Mouse (Mus musculus): ENCODE measurements around the gene Ppp1r26.

Ppp1r26 gene

GRCm38 (mm10) chr2:28497561-28497960, 51.0 kb downstream of the Ppp1r26 start:
- DNase-seq (ENCODE audit: low spot score in 2 of 2): no peak

GRCm38 (mm10) chr2:28498431-28498830, 51.8 kb downstream of the Ppp1r26 start:
- no peak for DNase-seq (ENCODE audit: low spot score in 2 of 2)

DNA sequence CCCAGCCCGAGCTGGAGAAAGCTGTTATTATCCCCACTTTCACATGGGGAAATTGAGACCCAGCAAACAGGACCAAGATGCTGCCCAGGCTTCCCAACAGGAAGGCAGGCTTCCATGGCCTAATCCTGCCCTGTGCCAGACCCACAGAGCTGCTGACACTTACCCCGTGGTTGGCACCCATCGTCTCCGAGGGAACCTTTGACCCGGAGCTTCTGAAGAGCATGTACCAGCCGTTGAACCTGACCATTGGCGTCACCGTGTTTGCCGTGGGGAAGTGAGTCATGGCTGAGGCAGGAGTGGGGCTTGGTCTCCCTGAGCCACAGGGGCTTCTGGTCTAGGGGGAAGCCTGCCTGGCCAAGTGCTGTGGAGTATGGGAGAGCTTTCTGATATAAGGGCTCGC, 56.4 kb downstream of the Ppp1r26 start:
- no peak for DNase-seq (ENCODE audit: low spot score in 2 of 2)

DNA sequence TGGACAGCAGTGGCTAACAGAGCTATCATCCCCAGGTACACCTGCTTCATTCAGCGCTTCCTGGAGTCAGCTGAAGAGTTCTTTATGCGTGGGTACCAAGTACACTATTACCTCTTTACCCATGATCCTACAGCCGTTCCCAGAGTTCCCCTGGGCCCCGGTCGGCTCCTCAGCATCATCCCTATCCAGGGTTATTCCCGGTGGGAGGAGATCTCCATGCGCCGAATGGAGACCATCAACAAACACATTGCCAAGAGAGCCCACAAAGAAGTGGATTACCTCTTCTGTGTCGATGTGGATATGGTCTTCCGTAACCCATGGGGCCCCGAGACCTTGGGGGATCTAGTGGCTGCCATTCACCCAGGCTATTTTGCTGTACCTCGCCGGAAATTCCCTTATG, 58.1 kb downstream of the Ppp1r26 start:
- no peak for DNase-seq (ENCODE audit: low spot score in 2 of 2)

Data from frontal cortex, postnatal 25 days (tissue).